ENCODE assay signal across 13 mouse cellular contexts in the genomic region with DNA sequence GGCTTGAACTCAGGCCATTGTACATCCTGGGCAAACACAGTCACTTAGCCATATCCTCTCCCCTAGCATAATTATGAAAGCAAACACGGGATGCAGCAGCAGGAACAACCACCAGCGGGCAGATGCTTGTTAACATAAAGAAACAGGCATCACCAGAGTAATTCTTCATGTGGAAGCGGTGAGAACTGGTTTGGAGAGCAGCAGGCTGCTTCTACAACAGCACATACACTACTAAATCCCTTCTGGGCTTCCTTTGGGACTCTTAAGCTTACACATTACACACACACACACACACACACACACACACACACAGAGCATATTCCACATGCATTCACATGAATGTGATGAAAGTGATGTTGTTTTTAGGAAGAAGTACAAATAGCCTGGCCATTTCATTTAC.
DNase-seq lines count a peak whose midpoint lies in the region; ATAC-seq lines count a peak whose summit lies in the region.
"Had no signal": no experiment of that assay in that cellular context is flagged by ENCODE, and none has a peak within 500 bp of the region (broad histone marks: within the 10 kb centered on the region; RNA-seq: fewer than 3 reads in every experiment).

No protein-coding gene starts in this region.

- DNase-seq in embryonic facial prominence, embryonic 11.5 days (ENCODE audit: low spot score) = peak; percentile 26
- no peak for DNase-seq in right cerebral cortex, postnatal 4 days
- DNase-seq in thymus, postnatal 10 days (ENCODE audit: low spot score in 2 of 2) = no peak
- DNase-seq in cerebellum, adult 18-20 months = no peak
- DNase-seq: adrenal gland, postnatal 36 days; cerebellum, adult 9-10 months; heart, adult 2 months; lung, adult 2 months; right cerebral cortex, adult 18-20 months; thymus, postnatal 4 days had no signal

- no peak overlapping the region for H3K27ac ChIP-seq in embryonic facial prominence, embryonic 11.5 days (replicated peaks; ENCODE audit: low read depth, low read length)
- peak overlapping the region; percentile 78 for H3K27ac ChIP-seq in embryonic facial prominence, embryonic 15.5 days (replicated peaks)
- peak overlapping the region; percentile 64 for H3K27ac ChIP-seq in hindbrain, embryonic 13.5 days
- peak overlapping the region; percentile 50; the same call in 1 of the 2 replicates for H3K27ac ChIP-seq in midbrain, embryonic 15.5 days

- H3K27me3 ChIP-seq in embryonic facial prominence, embryonic 11.5 days (ENCODE audit: control insufficient read depth, insufficient read depth, low read length) = no peaks in the 10 kb centered on the region
- no peaks in the 10 kb centered on the region for H3K27me3 ChIP-seq in embryonic facial prominence, embryonic 15.5 days
- H3K27me3 ChIP-seq in hindbrain, embryonic 13.5 days = no peaks in the 10 kb centered on the region
- H3K27me3 ChIP-seq in midbrain, embryonic 15.5 days (replicated peaks) = no peaks in the 10 kb centered on the region

- no peaks in the 10 kb centered on the region for H3K4me1 ChIP-seq in embryonic facial prominence, embryonic 11.5 days (ENCODE audit: control insufficient read depth, insufficient read depth, low read length)
- peaks cover 41% of the 10 kb centered on the region for H3K4me1 ChIP-seq in embryonic facial prominence, embryonic 15.5 days
- H3K4me1 ChIP-seq in hindbrain, embryonic 13.5 days (replicated peaks) = peaks cover 45% of the 10 kb centered on the region
- peaks cover 26% of the 10 kb centered on the region for H3K4me1 ChIP-seq in midbrain, embryonic 15.5 days

- WGBS in embryonic facial prominence, embryonic 11.5 days = 55% methylated on average over 3 of the region's 3 CpGs
- WGBS in embryonic facial prominence, embryonic 15.5 days = 44% methylated on average over 3 of the region's 3 CpGs
- WGBS in hindbrain, embryonic 13.5 days = 45% methylated on average over 3 of the region's 3 CpGs
- 41% methylated on average over 3 of the region's 3 CpGs for WGBS in midbrain, embryonic 15.5 days

- H3K9me3 ChIP-seq in embryonic facial prominence, embryonic 11.5 days (replicated peaks; ENCODE audit: control insufficient read depth, low read length) = no peaks in the 10 kb centered on the region
- H3K9me3 ChIP-seq in embryonic facial prominence, embryonic 15.5 days (replicated peaks) = no peaks in the 10 kb centered on the region
- no peaks in the 10 kb centered on the region for H3K9me3 ChIP-seq in hindbrain, embryonic 13.5 days
- no peaks in the 10 kb centered on the region for H3K9me3 ChIP-seq in midbrain, embryonic 15.5 days

- H3K9ac ChIP-seq in embryonic facial prominence, embryonic 11.5 days (replicated peaks; ENCODE audit: low read length) = no peak overlapping the region
- no peak overlapping the region for H3K9ac ChIP-seq in embryonic facial prominence, embryonic 15.5 days
- no peak overlapping the region for H3K9ac ChIP-seq in hindbrain, embryonic 13.5 days
- no peak overlapping the region for H3K9ac ChIP-seq in midbrain, embryonic 15.5 days

- no peak overlapping the region for H3K4me3 ChIP-seq in embryonic facial prominence, embryonic 11.5 days (ENCODE audit: low read depth, low read length)
- no peak overlapping the region for H3K4me3 ChIP-seq in embryonic facial prominence, embryonic 15.5 days (replicated peaks)
- H3K4me3 ChIP-seq in hindbrain, embryonic 13.5 days = no peak overlapping the region
- H3K4me3 ChIP-seq in midbrain, embryonic 15.5 days = no peak overlapping the region
- H3K4me3 ChIP-seq: heart, adult 2 months had no signal

- no peak overlapping the region for H3K4me2 ChIP-seq in embryonic facial prominence, embryonic 11.5 days (ENCODE audit: low read depth, low read length)
- no peak overlapping the region for H3K4me2 ChIP-seq in embryonic facial prominence, embryonic 15.5 days (replicated peaks)
- H3K4me2 ChIP-seq in hindbrain, embryonic 13.5 days = no peak overlapping the region
- no peak overlapping the region for H3K4me2 ChIP-seq in midbrain, embryonic 15.5 days

- ATAC-seq in embryonic facial prominence, embryonic 11.5 days (replicated peaks; ENCODE audit: insufficient number of reproducible peaks, low FRiP score, low TSS enrichment, low read depth) = no peak
- ATAC-seq in embryonic facial prominence, embryonic 15.5 days (ENCODE audit: insufficient number of reproducible peaks, low FRiP score, low TSS enrichment, low read depth) = no peak
- no peak for ATAC-seq in hindbrain, embryonic 13.5 days (ENCODE audit: low FRiP score)
- ATAC-seq in midbrain, embryonic 15.5 days (replicated peaks) = no peak

- H3K36me3 ChIP-seq in embryonic facial prominence, embryonic 11.5 days (replicated peaks; ENCODE audit: control insufficient read depth, insufficient read depth, low read depth, low read length) = no peaks in the 10 kb centered on the region
- H3K36me3 ChIP-seq in embryonic facial prominence, embryonic 15.5 days = no peaks in the 10 kb centered on the region
- H3K36me3 ChIP-seq in hindbrain, embryonic 13.5 days = no peaks in the 10 kb centered on the region
- no peaks in the 10 kb centered on the region for H3K36me3 ChIP-seq in midbrain, embryonic 15.5 days (replicated peaks)
